ENCODE assay signal across 8 mouse cellular contexts in the genomic region with DNA sequence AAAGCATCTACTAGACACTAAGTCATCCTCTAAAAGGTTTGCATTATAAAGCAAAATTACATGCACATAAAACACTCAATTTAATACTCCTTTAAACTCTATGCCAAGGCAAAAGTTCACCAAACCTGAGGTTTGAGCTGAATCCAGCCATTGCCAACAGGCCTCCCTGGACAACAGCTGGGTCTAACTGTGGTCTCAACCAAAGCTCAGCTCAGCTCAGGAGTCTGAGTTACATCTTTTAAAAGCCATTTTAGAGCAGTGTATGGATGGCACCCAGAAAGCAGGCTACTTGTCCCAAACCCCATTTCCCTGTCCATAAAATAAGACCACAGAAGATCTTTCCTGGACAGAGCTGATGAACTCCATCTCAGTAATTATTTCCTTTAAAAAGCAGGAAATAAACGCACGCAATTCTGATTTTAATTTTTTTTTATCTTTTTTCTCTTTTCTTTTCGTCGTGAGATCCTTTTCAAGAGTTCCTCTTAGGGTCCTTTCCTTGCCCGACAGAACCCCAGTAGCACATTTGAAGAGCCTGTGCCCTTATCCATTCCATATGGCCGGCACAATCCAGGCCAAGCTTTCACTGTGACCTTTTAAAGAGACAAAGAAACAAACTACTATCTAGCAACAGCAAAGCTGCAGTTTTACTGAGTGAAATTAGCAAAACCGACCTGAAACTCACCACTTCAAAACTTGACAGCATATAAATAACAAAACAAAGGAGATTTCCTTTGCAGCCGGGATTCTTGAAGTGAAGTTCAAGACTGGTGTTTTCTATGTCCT. TPM values are rescaled to one million over a fixed set of nuclear protein-coding genes. Genes with fewer than 3 reads are reported as not detected.
DNase-seq lines count a peak whose midpoint lies in the region; ATAC-seq and TF ChIP-seq lines count a peak whose summit lies in the region.

No protein-coding gene starts in this region.

- H3K27ac ChIP-seq in spleen, adult 2 months (ENCODE audit: insufficient read depth, low read length): peak overlapping the region; percentile 68
- no peak overlapping the region for H3K27ac ChIP-seq in intestine, postnatal 0 days (ENCODE audit: low read depth, low read length)
- H3K27ac ChIP-seq in lung, embryonic 15.5 days: no peak overlapping the region

- ATAC-seq in intestine, postnatal 0 days: no peak
- ATAC-seq in lung, embryonic 15.5 days (ENCODE audit: borderline replicate concordance, extremely low read depth, low FRiP score, low TSS enrichment): no peak
- no peak for ATAC-seq in monocyte, adult 5-6 weeks (replicated peaks; ENCODE audit: insufficient number of reproducible peaks, low FRiP score, low TSS enrichment, poor library complexity, severe bottlenecking)

- peak in 1 of 2 experiments; percentile 29 for DNase-seq in spleen, adult 2 months (ENCODE audit: low read depth in 1 of 2, low spot score in 2 of 2)
- DNase-seq in spleen, postnatal 14 days (ENCODE audit: low spot score in 2 of 2): no peak
- peak; percentile 77 to 86 for DNase-seq in cerebellum, postnatal 25 days
- DNase-seq in heart, adult 18-20 months: peak; percentile 65 to 90
- DNase-seq in retina, postnatal 1 day: peak; percentile 81

- peak overlapping the region; percentile 98 for H3K4me2 ChIP-seq in intestine, postnatal 0 days (replicated peaks; ENCODE audit: low read depth)
- peak overlapping the region; percentile 92 for H3K4me2 ChIP-seq in lung, embryonic 15.5 days

- H3K4me1 ChIP-seq in spleen, adult 2 months (ENCODE audit: control insufficient read depth, insufficient read depth, insufficient read length): peaks cover 2% of the 10 kb centered on the region
- H3K4me1 ChIP-seq in intestine, postnatal 0 days (replicated peaks; ENCODE audit: control insufficient read depth, insufficient read depth, low read length): no peaks in the 10 kb centered on the region
- H3K4me1 ChIP-seq in lung, embryonic 15.5 days: peaks cover 7% of the 10 kb centered on the region; the same call in 1 of the 2 replicates

- 6% methylated on average over 8 of the region's 8 CpGs for WGBS in spleen, adult 2 months
- 12% methylated on average over 8 of the region's 8 CpGs for WGBS in intestine, postnatal 0 days
- WGBS in lung, embryonic 15.5 days: 5% methylated on average over 8 of the region's 8 CpGs

- H3K36me3 ChIP-seq in spleen, adult 2 months (ENCODE audit: control insufficient read depth, insufficient read depth, low read length): peaks cover 6% of the 10 kb centered on the region
- no peaks in the 10 kb centered on the region for H3K36me3 ChIP-seq in intestine, postnatal 0 days (ENCODE audit: control insufficient read depth, insufficient read depth)
- no peaks in the 10 kb centered on the region for H3K36me3 ChIP-seq in lung, embryonic 15.5 days

- no peak for TF ChIP-seq POLR2A in spleen, adult 2 months (IDR thresholded peaks at IDR 0.05; ENCODE audit: low read depth, low read length)

- H3K27me3 ChIP-seq in spleen, adult 2 months (ENCODE audit: control insufficient read depth, insufficient read depth, low read length): no peaks in the 10 kb centered on the region
- H3K27me3 ChIP-seq in intestine, postnatal 0 days (replicated peaks; ENCODE audit: control insufficient read depth, insufficient read depth, low read length): peaks cover 27% of the 10 kb centered on the region; the same call in 1 of the 2 replicates
- peaks cover 8% of the 10 kb centered on the region; the same call in 1 of the 2 replicates for H3K27me3 ChIP-seq in lung, embryonic 15.5 days

- H3K9ac ChIP-seq in intestine, postnatal 0 days (ENCODE audit: low read depth, low read length): no peak overlapping the region
- H3K9ac ChIP-seq in lung, embryonic 15.5 days: no peak overlapping the region

- H3K9me3 ChIP-seq in intestine, postnatal 0 days (ENCODE audit: control insufficient read depth): no peaks in the 10 kb centered on the region
- no peaks in the 10 kb centered on the region for H3K9me3 ChIP-seq in lung, embryonic 15.5 days

- no peak for TF ChIP-seq CTCF in spleen, adult 2 months (IDR thresholded peaks at IDR 0.05; ENCODE audit: extremely low read depth, insufficient read depth, insufficient read length, insufficient replicate concordance)
- no peak for TF ChIP-seq CTCF in intestine, postnatal 0 days (IDR thresholded peaks at IDR 0.05; ENCODE audit: low read depth)

- H3K4me3 ChIP-seq in spleen, adult 2 months (ENCODE audit: extremely low read depth, insufficient read depth, insufficient read length): no peak overlapping the region
- peak overlapping the region; percentile 76 for H3K4me3 ChIP-seq in intestine, postnatal 0 days (ENCODE audit: low read depth, low read length)
- peak overlapping the region; percentile 90 for H3K4me3 ChIP-seq in lung, embryonic 15.5 days

RNA-seq across cellular contexts. Expression of a gene that starts 21.8 kb away (rescaled TPM):
- polyA plus RNA-seq in spleen, adult 2 months (2012; rRNA removed): 43.7 and 46.8 TPM in 2 replicates
- total RNA-seq in heart, adult 18-20 months (2021): 10 to 100 TPM; 20.2 to 27.8 TPM
- polyA plus RNA-seq in intestine, postnatal 0 days (2015; fragmentation: Nextera tagmentation; extraction: Ambion mirVana): 2.0 and 2.4 TPM in 2 replicates
- 8.2 and 12.3 TPM in 2 replicates for polyA plus RNA-seq in lung, embryonic 15.5 days (2015; fragmentation: Nextera tagmentation; extraction: Ambion mirVana)
- total RNA-seq in monocyte, adult 5-6 weeks (2017): 64.2 to 128 TPM (median 84.7 TPM) in 3 replicates

Comparison
In these comparisons a context has a peak if more than half of its experiments do, and no peak if none do; other contexts are left out.
1. DNase-seq: peak in cerebellum, postnatal 25 days (2 of 2), heart, adult 18-20 months (2 of 2) and retina, postnatal 1 day (single experiment); none in spleen, postnatal 14 days (0 of 2).